Mouse (Mus musculus): ENCODE measurements around the gene Psmb2. TPM values are rescaled to one million over a fixed set of nuclear protein-coding genes. Genes with fewer than 3 reads are reported as not detected.

Gene Psmb2
- total and polyA plus RNA-seq, 2 experiments from 2014 or later = 185 to 497 TPM

DNA sequence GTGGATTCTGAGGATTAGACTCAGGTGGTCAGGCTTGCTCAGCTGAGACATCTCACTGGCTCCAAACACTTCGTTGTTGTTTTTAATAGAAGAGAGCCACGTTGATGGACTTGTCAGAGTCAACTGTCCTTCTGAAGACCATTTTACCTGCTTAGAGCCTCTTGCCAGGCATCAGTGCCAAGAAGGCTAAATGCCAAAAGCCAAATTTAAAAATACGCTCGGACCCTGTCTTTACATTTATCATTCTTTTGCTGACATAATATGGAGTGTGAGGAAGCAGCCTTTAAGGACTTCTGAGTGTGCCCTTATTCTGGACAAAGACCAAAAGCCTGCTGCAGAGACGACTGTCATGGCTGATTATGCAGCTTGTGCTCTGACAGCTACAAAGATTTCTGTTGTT, 80.9 kb downstream of the Psmb2 start:
- no peaks in the 10 kb centered on the region for H3K27me3 ChIP-seq (ENCODE audit: insufficient read depth, low read length)
- no peak for TF ChIP-seq CTCF (IDR thresholded peaks at IDR 0.05; ENCODE audit: low read depth)
- 0 out of 2 replicates have a peak, but pooled peaks cover 6% of the 10 kb centered on the region for H3K4me1 ChIP-seq (ENCODE audit: insufficient read depth)

More for the DNA sequence above, 80.9 kb downstream of the Psmb2 start:
- peaks cover 16% of the 10 kb centered on the region for H3K36me3 ChIP-seq (ENCODE audit: insufficient read depth)
- no peak overlapping the region for H3K4me2 ChIP-seq (ENCODE audit: low read depth)
- no peak overlapping the region for H3K4me3 ChIP-seq (ENCODE audit: low read depth, low read length)
- H3K9me3 ChIP-seq (ENCODE audit: low read length) = no peaks in the 10 kb centered on the region
- H3K9ac ChIP-seq = no peak overlapping the region
- no peak overlapping the region for H3K27ac ChIP-seq (ENCODE audit: low read depth, low read length)
- no peak for DNase-seq
- WGBS = 71% methylated on average over 5 of the region's 5 CpGs
- ATAC-seq = no peak

Other genes starting within 250 kb of the Psmb2 start
- 7.3 and 11.4 TPM in 2 replicates for gene Ago3, start 248.1 kb upstream of the Psmb2 start, total RNA-seq (2014; rRNA removed)
- 9.6 and 13.2 TPM in 2 replicates for gene Ago3, start 248.1 kb upstream of the Psmb2 start, polyA plus RNA-seq (2015; fragmentation: Nextera tagmentation; extraction: Ambion mirVana)
- 33.2 and 35.7 TPM in 2 replicates for gene Ago1, start 209.0 kb upstream of the Psmb2 start, total RNA-seq (2014; rRNA removed)
- gene Ago1, start 209.0 kb upstream of the Psmb2 start, polyA plus RNA-seq (2015; fragmentation: Nextera tagmentation; extraction: Ambion mirVana) = 4.5 and 4.7 TPM in 2 replicates
- 10.1 and 11.6 TPM in 2 replicates for gene Ago4, start 144.2 kb upstream of the Psmb2 start, total RNA-seq (2014; rRNA removed)
- gene Ago4, start 144.2 kb upstream of the Psmb2 start, polyA plus RNA-seq (2015; fragmentation: Nextera tagmentation; extraction: Ambion mirVana) = 2.3 and 3.1 TPM in 2 replicates
- 3.5 and 4.2 TPM in 2 replicates for gene Clspn, start 120.7 kb upstream of the Psmb2 start, total RNA-seq (2014; rRNA removed)
- gene Clspn, start 120.7 kb upstream of the Psmb2 start, polyA plus RNA-seq (2015; fragmentation: Nextera tagmentation; extraction: Ambion mirVana) = 2.3 and 3.0 TPM in 2 replicates
- 36.6 and 38.2 TPM in 2 replicates for gene 5730409E04Rik, start 67.8 kb upstream of the Psmb2 start, total RNA-seq (2014; rRNA removed)
- gene 5730409E04Rik, start 67.8 kb upstream of the Psmb2 start, polyA plus RNA-seq (2015; fragmentation: Nextera tagmentation; extraction: Ambion mirVana) = 10.1 and 19.0 TPM in 2 replicates
- 1.1 TPM in 2 replicates for gene Tfap2e, start 58.6 kb downstream of the Psmb2 start, total RNA-seq (2014; rRNA removed)
- 0.86 and 0.93 TPM in 2 replicates for gene Tfap2e, start 58.6 kb downstream of the Psmb2 start, polyA plus RNA-seq (2015; fragmentation: Nextera tagmentation; extraction: Ambion mirVana)
- 308 and 339 TPM in 2 replicates for gene Ncdn, start 75.8 kb downstream of the Psmb2 start, total RNA-seq (2014; rRNA removed)
- gene Ncdn, start 75.8 kb downstream of the Psmb2 start, polyA plus RNA-seq (2015; fragmentation: Nextera tagmentation; extraction: Ambion mirVana) = 205 and 223 TPM in 2 replicates
- 33.4 and 35.7 TPM in 2 replicates for gene AU040320, start 75.9 kb downstream of the Psmb2 start, total RNA-seq (2014; rRNA removed)
- 27.4 and 33.5 TPM in 2 replicates for gene AU040320, start 75.9 kb downstream of the Psmb2 start, polyA plus RNA-seq (2015; fragmentation: Nextera tagmentation; extraction: Ambion mirVana)

Measured in forebrain, postnatal 0 days (tissue).